Mouse (Mus musculus) megakaryocyte, embryonic 14.5 days (primary cell): ENCODE measurements around the gene Slc35a5.

ENCODE experiments used
- FLI1 ChIP-seq: IDR thresholded peaks from 2 replicates; pipeline ENCODE4 v1.6.1; 2012; ENCODE audit warnings: low read length, inconsistent platforms, mixed read lengths
- GATA1 ChIP-seq: IDR thresholded peaks from 3 replicates; pipeline ENCODE4 v1.6.1; 2012; ENCODE audit warnings: mixed read lengths, low read length, inconsistent platforms, borderline replicate concordance

DNA sequence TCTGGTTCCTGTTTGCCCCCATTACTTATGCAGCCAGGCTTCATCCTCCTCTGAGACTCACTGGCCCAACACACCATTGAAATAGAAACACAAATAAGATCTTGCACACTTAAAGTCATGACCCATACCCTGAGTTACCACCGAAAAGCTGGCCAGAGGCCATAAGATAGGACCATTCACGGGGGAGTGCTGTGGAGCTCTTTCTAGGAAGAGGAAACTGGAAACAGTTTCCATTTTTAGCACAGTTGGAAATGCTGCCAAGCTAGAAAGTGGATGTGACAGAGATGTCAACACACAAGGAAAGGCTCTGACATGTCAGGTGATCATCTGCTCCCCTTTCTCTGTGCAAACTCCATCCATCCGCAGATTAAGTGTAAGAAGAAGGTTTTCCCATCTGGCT is 57.6 kb downstream of the Slc35a5 start:
- TF ChIP-seq GATA1 (no peak), FLI1 (no peak)
